Comparison of ENCODE assay signal across 9 mouse cellular contexts in the genomic region with DNA sequence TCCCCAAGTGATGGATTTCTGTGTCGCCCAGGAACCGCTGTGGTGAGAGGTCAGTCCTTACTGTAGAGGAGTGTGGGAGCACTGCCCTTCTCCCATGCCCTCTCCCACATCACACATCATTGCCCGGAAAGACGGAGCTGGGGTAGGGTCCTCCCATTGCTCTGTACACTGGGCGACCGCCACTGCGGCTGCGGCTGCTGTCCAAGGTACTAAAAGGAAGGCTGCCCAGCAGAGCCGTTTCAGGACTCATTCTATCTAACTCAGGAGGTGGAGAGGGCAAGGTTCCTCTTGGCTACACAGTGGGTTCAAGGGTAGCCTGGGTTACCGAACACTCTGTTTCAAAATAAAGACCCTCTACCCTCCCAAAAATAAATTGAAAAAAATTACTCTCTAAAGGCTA. TPM values are rescaled to one million over a fixed set of nuclear protein-coding genes. Genes with fewer than 3 reads are reported as not detected.
DNase-seq lines count a peak whose midpoint lies in the region; ATAC-seq lines count a peak whose summit lies in the region.
"Had no signal": no experiment of that assay in that cellular context is flagged by ENCODE, and none has a peak within 500 bp of the region (broad histone marks: within the 10 kb centered on the region; RNA-seq: fewer than 3 reads in every experiment).

No protein-coding gene starts in this region.

- WGBS in heart, embryonic 12.5 days, result 6% methylated on average over 10 of the region's 10 CpGs
- 9% methylated on average over 10 of the region's 10 CpGs for WGBS in midbrain, embryonic 14.5 days
- 12% methylated on average over 10 of the region's 10 CpGs for WGBS in midbrain, embryonic 13.5 days
- WGBS in embryonic facial prominence, embryonic 10.5 days, result 7% methylated on average over 10 of the region's 10 CpGs

- no peaks in the 10 kb centered on the region for H3K36me3 ChIP-seq in heart, embryonic 12.5 days
- H3K36me3 ChIP-seq in midbrain, embryonic 14.5 days (ENCODE audit: control insufficient read depth, insufficient read depth, low read length), result no peaks in the 10 kb centered on the region
- no peaks in the 10 kb centered on the region for H3K36me3 ChIP-seq in midbrain, embryonic 13.5 days
- H3K36me3 ChIP-seq in embryonic facial prominence, embryonic 10.5 days (replicated peaks), result no peaks in the 10 kb centered on the region

- H3K9ac ChIP-seq in heart, embryonic 12.5 days, result no peak overlapping the region
- no peak overlapping the region for H3K9ac ChIP-seq in midbrain, embryonic 14.5 days (replicated peaks; ENCODE audit: low read length)
- no peak overlapping the region for H3K9ac ChIP-seq in midbrain, embryonic 13.5 days (replicated peaks)

- H3K9me3 ChIP-seq in heart, embryonic 12.5 days (replicated peaks), result no peaks in the 10 kb centered on the region
- no peaks in the 10 kb centered on the region for H3K9me3 ChIP-seq in midbrain, embryonic 14.5 days (ENCODE audit: control insufficient read depth, low read length)
- no peaks in the 10 kb centered on the region for H3K9me3 ChIP-seq in midbrain, embryonic 13.5 days
- no peaks in the 10 kb centered on the region for H3K9me3 ChIP-seq in embryonic facial prominence, embryonic 10.5 days
- H3K9me3 ChIP-seq: megakaryocyte, embryonic 14.5 days had no signal

- H3K4me1 ChIP-seq in heart, embryonic 12.5 days (replicated peaks), result no peaks in the 10 kb centered on the region; the same call in 1 of the 2 replicates
- H3K4me1 ChIP-seq in midbrain, embryonic 14.5 days (ENCODE audit: control insufficient read depth, insufficient read depth, low read length), result peaks cover 14% of the 10 kb centered on the region
- H3K4me1 ChIP-seq in midbrain, embryonic 13.5 days (replicated peaks), result peaks cover 23% of the 10 kb centered on the region
- H3K4me1 ChIP-seq in embryonic facial prominence, embryonic 10.5 days, result peaks cover 15% of the 10 kb centered on the region

- DNase-seq in heart, adult 9 months (ENCODE audit: low spot score in 2 of 2), result no peak
- peak; percentile 31 for DNase-seq in midbrain, embryonic 14.5 days
- peak; percentile 78 for DNase-seq in embryonic facial prominence, embryonic 10.5 days (ENCODE audit: low spot score)
- peak; percentile 73 for DNase-seq in retina, embryonic 14.5 days (ENCODE audit: low spot score)
- DNase-seq in c-Kit-positive CD71-positive TER-119-positive erythroid progenitor cells, embryonic 14.5 days (ENCODE audit: low spot score), result no peak

- H3K4me2 ChIP-seq in heart, embryonic 12.5 days, result no peak overlapping the region
- no peak overlapping the region for H3K4me2 ChIP-seq in midbrain, embryonic 14.5 days (ENCODE audit: low read length)
- no peak overlapping the region for H3K4me2 ChIP-seq in midbrain, embryonic 13.5 days (replicated peaks)

- 0 out of 2 replicates have a peak, but pooled peaks have one; percentile 22 for ATAC-seq in heart, embryonic 12.5 days (ENCODE audit: insufficient number of reproducible peaks, low FRiP score)
- no peak for ATAC-seq in midbrain, embryonic 14.5 days (ENCODE audit: low FRiP score, low TSS enrichment)
- no peak for ATAC-seq in midbrain, embryonic 13.5 days
- ATAC-seq in megakaryocyte, adult 5-6 weeks (ENCODE audit: poor library complexity, severe bottlenecking), result no peak

- no peak overlapping the region for H3K27ac ChIP-seq in heart, embryonic 12.5 days (ENCODE audit: poor library complexity, severe bottlenecking)
- no peak overlapping the region for H3K27ac ChIP-seq in midbrain, embryonic 14.5 days (replicated peaks; ENCODE audit: low read depth, low read length)
- no peak overlapping the region for H3K27ac ChIP-seq in midbrain, embryonic 13.5 days
- H3K27ac ChIP-seq in embryonic facial prominence, embryonic 10.5 days (replicated peaks), result no peak overlapping the region

- peaks cover 61% of the 10 kb centered on the region for H3K27me3 ChIP-seq in heart, embryonic 12.5 days (replicated peaks)
- no peaks in the 10 kb centered on the region for H3K27me3 ChIP-seq in midbrain, embryonic 14.5 days (ENCODE audit: control insufficient read depth, insufficient read depth, low read length)
- H3K27me3 ChIP-seq in midbrain, embryonic 13.5 days, result no peaks in the 10 kb centered on the region
- H3K27me3 ChIP-seq in embryonic facial prominence, embryonic 10.5 days (replicated peaks; ENCODE audit: low read depth, poor library complexity, severe bottlenecking), result peaks cover 40% of the 10 kb centered on the region

- H3K4me3 ChIP-seq in heart, embryonic 12.5 days, result no peak overlapping the region
- H3K4me3 ChIP-seq in midbrain, embryonic 14.5 days (replicated peaks; ENCODE audit: low read depth, low read length), result no peak overlapping the region
- no peak overlapping the region for H3K4me3 ChIP-seq in midbrain, embryonic 13.5 days (replicated peaks)
- no peak overlapping the region for H3K4me3 ChIP-seq in embryonic facial prominence, embryonic 10.5 days
- H3K4me3 ChIP-seq: megakaryocyte, embryonic 14.5 days had no signal

RNA-seq across cellular contexts. Expression of a gene that starts 33.6 kb away (rescaled TPM):
- polyA plus RNA-seq in heart, embryonic 12.5 days (2016; fragmentation: Nextera tagmentation; extraction: Ambion mirVana), result 0.54 and 0.81 TPM in 2 replicates
- polyA plus RNA-seq in midbrain, embryonic 14.5 days (2014; fragmentation: Nextera tagmentation; extraction: Ambion mirVana), result 40.6 and 46.7 TPM in 2 replicates
- 56.2 and 62.0 TPM in 2 replicates for polyA plus RNA-seq in midbrain, embryonic 13.5 days (2015; fragmentation: Nextera tagmentation; extraction: Ambion mirVana)
- 4.9 and 6.2 TPM in 2 replicates for polyA plus RNA-seq in embryonic facial prominence, embryonic 10.5 days (2016; fragmentation: Nextera tagmentation; extraction: Ambion mirVana)
- total RNA-seq in megakaryocyte, adult 5-6 weeks (2015), result 30.1 and 31.6 TPM in 2 replicates
- 5.2 and 6.1 TPM in 2 replicates for total RNA-seq in megakaryocyte, adult 5-6 weeks (2017)

Comparison
In these comparisons a context has a peak if more than half of its experiments do, and no peak if none do; other contexts are left out.
1. DNase-seq: peak in midbrain, embryonic 14.5 days (single experiment), embryonic facial prominence, embryonic 10.5 days (single experiment) and retina, embryonic 14.5 days (single experiment); none in heart, adult 9 months (0 of 2) and c-Kit-positive CD71-positive TER-119-positive erythroid progenitor cells, embryonic 14.5 days (single experiment).